Mouse (Mus musculus) lung, postnatal 14 days (tissue): Measurements from ENCODE around the gene Wnt10a.
A peak's percentile ranks its signal among the peaks of the same experiment; 100 is the strongest.

ENCODE experiments used
- DNase-seq: peaks from one replicate; pipeline ENCODE4 v3.0.0; 2021

The Wnt10a gene

DNA sequence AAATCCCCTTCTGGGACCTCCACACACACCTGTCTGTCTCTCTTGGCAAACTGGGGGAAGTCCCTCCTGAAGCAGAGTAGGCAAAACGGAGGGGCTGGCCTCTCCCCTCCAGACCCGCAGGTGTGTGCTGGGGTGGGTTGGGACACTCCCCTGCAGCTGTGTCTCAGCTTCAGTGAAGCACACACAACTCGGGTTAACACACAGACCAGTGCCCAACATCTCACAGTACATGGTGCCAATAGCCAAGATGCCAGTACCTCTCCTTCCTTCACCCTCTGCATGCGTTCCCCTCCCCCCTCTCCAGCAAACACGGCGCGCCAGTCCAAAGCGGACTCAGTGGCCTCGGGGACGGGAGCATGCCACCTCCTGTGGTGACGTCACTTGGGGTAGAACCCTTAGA is at the start of gene Wnt10a:
Gene Wnt10a, plus strand, starts transcription at position 268 of the 400 bp plus-strand sequence.
- DNase-seq: no peak

- DNase-seq: no peak
Measured at GRCm38 (mm10) chr1:74747335-74747734, 44.0 kb upstream of the Wnt10a start.

DNA sequence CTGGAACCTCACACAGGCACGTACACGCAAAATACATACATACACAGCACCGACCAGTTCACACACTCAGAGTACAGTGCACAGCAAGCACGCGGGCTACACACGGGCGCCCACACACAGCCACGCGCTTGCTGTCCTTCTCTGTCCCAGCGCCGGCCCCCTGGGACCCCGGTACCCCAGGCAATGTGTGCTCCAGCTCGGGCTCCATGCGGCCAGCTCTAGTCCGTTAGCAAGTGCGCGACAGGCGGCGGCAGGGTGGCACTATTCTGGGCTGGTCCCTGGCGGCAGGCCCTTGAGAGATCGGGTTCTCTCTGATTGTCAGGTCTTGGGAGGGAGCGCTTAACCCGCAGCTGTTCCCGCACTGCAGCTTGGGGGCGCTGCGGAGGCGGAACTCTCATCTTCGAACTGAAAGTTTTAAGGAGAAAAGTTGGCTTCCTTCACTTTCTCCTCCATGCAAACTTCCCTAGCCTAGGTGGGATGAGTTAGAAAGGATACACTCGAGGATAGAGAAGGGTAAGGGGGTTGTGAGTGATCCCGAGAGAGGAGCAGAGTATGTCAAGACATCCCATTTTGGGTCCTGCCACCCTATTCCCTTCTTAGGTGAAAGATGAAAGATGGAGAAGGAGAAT is 42.6 kb upstream of the Wnt10a start, which contains the start of gene Prkag3:
Gene Prkag3, minus strand, starts transcription at position 579 of the 629 bp plus-strand sequence.
- peak; percentile 66 for DNase-seq

GRCm38 (mm10) chr1:74749301-74749700 is 42.0 kb upstream of the Wnt10a start:
- DNase-seq: peak; percentile 70

- peak; percentile 17 for DNase-seq
Measured at GRCm38 (mm10) chr1:74750683-74751082, 40.6 kb upstream of the Wnt10a start.

DNA sequence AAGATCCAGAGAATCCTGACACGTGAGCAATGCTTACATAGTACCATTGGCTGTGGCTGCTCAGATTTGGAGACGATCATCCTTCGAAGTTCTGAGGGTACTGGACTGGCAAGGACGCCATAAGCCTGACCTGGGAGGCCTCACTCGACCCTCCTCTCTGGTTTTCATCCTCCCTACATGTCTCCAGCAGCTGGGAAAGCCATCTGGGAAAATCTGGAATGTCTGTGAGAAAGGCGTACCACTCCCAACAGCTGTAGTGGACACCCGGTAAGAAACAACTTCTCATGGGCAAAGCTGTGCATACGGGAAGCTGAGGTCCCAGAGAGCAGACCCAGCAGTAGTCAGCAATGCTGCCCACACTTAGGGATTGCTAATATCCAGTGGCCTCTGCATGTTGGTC is 39.2 kb upstream of the Wnt10a start:
- no peak for DNase-seq

DNA sequence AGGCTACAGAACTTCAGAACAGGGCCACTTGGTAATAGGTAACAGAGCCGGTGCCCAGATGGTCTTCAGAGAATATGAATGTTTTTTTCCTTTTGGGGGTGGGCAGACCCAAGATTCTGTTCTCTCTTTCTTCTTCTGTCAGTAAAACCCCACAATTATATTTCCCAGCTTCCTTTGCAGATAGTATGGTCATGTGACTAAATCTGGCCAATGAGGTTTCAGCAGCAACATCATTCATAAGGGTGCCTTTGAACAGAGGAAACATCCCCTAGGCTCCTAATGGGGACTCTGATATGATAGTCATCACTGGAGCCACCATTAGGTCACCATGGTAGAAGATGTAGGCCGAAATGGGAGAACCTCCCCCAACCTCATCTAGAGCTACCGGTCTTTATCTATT is 38.5 kb upstream of the Wnt10a start:
- DNase-seq: no peak

GRCm38 (mm10) chr1:74753266-74753974 is 37.9 kb upstream of the Wnt10a start:
- DNase-seq: no peak

DNA sequence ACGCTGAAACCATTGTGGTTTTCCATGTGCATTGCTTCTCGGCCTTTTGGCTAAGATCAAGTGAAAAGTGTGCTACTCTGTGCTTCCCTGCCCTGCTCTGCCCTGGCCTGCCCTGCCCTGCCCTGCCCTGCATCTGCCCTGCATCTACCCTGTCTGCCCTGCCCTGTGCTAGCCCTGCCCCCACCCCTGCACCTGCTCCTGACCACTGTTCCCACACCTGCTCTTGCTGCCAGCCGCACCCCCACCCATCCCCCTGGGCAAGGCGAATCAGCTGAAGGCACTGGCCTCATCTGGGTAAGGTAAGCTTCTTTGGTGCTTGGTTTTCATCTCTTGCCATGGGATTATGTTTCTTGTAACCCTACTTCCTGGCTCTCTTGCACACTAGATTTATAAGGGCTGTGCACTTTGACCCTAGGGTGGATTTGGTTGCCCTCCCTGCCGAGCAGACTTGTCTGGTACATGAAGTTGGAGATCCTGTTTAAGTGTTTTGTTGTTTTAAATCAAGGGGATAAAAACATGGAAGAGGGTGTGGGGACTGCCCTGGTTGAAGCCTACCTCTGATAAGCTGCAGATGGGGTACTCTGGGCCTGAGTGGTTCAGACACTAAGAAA is 37.0 kb upstream of the Wnt10a start:
- no peak for DNase-seq

DNA sequence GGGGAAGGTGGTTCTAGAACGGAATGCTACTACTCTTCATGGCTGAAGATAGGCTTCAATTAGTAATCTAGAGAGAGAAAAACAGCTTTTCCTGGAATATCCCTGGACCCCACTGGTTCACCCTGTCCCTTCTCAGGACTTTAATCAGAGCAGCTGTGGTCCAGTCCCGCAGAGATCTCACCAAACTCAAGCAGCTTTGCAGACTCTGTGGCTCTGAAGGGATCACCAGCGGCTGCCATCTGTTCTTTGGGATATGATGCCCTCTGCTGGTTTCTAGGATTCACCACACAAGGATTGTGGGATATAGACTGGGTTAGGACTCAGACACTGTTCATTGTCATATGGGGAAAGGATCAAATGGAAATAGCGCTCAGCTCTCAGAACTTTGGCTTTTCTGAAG is 31.5 kb upstream of the Wnt10a start:
- peak; percentile 59 for DNase-seq

GRCm38 (mm10) chr1:74763081-74763480 is 28.2 kb upstream of the Wnt10a start:
- peak; percentile 76 for DNase-seq

DNA sequence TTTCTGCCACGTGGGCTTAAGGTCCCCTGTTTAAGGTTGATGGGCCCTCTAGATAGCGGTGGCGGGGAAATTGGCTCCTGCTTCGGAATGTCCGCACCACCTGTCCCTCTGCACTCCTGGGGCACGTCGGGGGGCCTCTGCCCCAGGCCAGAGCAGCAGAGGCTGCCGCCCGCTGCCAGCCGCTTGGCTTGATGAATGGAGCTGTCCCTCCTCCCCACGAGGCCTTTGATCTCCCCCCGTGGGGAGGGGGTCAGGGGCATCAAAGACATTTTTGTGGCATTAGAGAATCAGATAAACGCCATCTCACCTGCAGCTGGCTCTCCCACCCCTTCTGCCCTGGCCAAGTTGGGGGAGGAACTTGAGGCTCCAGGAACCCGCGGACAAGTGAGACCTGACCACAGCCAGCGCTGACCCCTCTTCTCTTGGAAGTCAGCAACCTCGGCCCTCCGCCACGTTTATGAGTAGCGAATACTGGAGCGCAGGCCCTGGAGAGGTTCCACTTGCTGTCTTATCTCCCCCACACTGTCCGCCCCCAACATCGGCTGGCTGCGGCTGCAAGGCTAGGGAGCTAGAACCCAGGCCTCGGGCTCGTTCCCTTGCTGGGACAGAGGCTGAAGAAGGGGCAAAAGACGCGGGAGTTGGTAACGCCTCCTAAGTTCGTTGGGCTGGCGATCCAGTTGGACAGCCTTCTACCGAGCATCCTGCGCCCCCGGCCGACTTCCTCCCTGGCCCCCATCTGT is 20.4 kb upstream of the Wnt10a start:
- DNase-seq: no peak

DNA sequence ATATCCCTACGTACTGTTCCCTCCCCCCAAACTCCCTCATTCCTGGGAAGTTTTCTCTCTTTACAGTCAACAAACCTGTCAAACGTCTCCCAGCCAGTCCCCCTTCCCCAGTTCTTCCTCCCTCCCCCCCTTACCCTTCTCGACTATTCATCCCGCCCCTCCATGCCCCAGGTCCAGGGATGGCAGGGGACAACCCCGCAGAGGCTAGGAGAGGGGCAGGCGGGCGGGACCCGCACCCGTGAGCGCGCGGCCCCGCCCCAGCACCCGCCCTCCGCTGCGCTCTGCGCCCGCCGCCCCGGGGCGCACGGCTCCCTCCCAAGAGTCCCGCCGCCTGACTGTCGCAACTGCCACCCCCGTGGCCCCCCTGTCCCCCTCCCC is 19.9 kb upstream of the Wnt10a start:
- no peak for DNase-seq

DNA sequence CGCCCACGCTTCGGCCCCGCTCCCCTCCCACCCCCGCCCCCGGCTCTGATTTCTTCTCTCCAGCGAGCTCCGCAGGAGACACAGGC is 19.6 kb upstream of the Wnt10a start, which contains the start of gene Wnt6:
Gene Wnt6, plus strand, starts transcription at position 48 of the 86 bp plus-strand sequence.
- no peak for DNase-seq

- DNase-seq: no peak
Measured at GRCm38 (mm10) chr1:74771931-74772620, 19.2 kb upstream of the Wnt10a start.

DNA sequence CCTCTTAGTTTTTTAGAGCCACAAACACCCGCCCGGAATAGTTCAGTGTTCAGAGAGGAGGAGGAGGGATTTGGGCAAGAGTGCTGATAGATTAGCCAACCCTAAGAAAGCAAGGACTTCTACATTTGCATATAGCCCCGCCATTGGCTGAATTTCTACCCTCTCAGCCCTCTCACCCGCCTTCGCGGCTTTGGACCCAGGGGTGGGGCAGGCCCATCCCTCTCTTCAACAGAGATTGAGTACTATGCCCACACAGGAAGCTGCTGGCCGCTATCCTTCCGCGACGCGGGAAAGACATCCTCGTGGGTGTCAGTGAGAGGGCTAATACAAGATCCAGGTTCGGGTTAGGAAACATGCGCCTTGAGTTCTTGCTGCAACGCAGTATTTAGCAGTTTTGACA is 18.2 kb upstream of the Wnt10a start:
- peak; percentile 80 for DNase-seq

DNA sequence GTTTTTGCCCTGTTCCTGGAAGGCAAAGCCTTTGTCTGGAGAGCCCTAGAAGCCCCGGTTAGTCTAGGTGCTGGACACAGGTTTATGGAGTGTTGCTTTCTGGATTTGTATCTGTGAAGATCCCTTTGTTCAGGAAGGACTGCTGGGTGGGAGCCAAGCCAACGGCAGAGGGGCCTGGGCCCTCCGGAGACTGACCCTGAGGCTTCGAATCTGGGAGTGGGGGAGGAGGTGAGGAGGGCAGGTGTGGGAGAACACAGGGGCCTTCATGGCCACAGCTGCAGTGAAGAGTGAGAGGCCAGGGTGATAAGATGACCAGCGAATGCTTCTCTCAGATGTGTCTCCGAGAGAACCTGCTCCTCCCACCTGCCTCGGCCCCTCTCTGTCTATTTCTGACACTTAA is 17.3 kb upstream of the Wnt10a start:
- no peak for DNase-seq

DNA sequence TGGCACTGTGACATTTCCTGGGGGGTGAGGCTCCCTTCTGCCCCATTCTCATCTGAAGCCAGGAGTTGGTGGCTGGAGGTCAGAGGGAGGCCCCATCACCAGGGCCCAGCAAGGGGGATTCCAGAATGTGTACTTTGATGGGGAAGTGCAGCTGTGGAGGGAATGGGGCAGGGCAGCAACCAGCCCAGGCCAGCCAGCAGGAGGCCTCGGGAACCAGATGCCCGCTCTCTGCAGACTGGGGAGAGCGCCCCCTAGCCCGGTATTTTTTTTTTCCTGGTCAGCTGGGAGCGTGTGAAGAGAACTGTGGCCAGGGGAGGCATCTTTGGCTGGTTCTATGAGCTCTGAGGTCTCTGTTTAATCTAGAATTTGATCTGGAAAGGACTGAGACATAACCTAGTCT is 15.5 kb upstream of the Wnt10a start:
- DNase-seq: no peak

DNA sequence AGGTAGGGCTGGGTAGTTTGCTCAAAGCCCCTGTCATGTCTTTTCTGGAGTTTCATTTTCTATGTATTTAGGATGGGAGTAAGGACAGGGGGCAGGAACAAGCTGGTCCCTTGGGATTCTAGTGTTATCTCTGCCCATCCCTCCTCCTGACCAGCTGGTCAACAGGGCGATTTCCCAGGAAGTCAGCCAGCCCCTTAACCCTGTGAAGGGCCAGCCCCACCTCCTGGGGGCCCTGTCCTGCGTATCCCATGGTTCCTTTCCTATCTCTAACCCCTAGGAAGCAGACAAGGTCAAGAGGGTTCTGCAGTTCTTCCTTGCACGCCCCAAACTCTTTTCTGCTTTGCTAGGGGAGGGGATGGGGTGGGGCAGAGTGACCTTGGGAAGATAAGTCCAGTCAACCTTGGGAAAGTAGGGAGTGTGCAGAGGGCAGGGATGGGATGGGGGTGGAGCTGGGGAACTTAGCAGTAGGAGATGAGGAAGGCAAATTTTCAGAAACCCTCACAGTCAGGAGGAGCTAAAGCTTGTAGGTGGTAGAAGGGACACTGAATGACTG is 12.3 kb upstream of the Wnt10a start:
- DNase-seq: no peak

DNA sequence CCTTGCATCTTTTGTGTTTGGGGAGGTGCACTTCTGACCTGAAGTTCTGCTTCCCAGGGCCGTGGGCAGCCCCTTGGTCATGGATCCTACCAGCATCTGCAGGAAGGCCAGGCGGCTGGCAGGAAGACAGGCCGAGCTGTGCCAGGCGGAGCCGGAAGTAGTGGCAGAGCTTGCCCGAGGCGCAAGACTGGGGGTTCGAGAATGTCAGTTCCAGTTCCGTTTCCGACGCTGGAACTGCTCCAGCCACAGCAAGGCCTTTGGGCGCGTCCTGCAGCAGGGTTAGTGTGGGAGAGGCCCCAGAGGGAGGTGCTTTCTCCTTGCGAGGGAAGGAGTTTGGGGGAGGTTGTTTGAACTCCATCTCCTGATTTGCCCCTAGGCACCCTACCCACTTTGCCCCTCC is 9.3 kb upstream of the Wnt10a start:
- DNase-seq: no peak

GRCm38 (mm10) chr1:74783554-74783953 is 7.8 kb upstream of the Wnt10a start:
- DNase-seq: no peak

GRCm38 (mm10) chr1:74784041-74784759 is 7.1 kb upstream of the Wnt10a start:
- DNase-seq: peak; percentile 68

GRCm38 (mm10) chr1:74787846-74788245 is 3.5 kb upstream of the Wnt10a start:
- DNase-seq: peak; percentile 86
